Mouse (Mus musculus) heart, postnatal 0 days (tissue): ENCODE results near the gene Hecw2. TPM values are rescaled to one million over a fixed set of nuclear protein-coding genes. Genes with fewer than 3 reads are reported as not detected.

Experiments used
- ATAC-seq: fragments of 200-750 bp; cut with Nextera tagmentation; 2 replicates; pipeline ENCODE4 v1.8.0; 2017; ENCODE audit warnings: low read depth, moderate number of reproducible peaks, moderate library complexity; ENCODE audit not compliant: insufficient read depth
- DNase-seq: peaks from one replicate; pipeline ENCODE4 v3.0.0-alpha.2; 2016; ENCODE audit warnings: low spot score
- H3K27ac ChIP-seq: fragments of 300-500 bp; sonication (generic); 2 replicates; pipeline ENCODE4 v1.5.1; 2014; ENCODE audit warnings: low read depth, mild to moderate bottlenecking
- H3K27me3 ChIP-seq: fragments of 300-500 bp; sonication (generic); 2 replicates; pipeline ENCODE4 v1.6.1; 2014; ENCODE audit warnings: low read length, mixed read lengths; ENCODE audit not compliant: control insufficient read depth, insufficient read depth
- H3K36me3 ChIP-seq: fragments of 300-500 bp; sonication (generic); replicated peaks from 2 replicates; pipeline ENCODE4 v1.6.1; 2014; ENCODE audit warnings: low read length, mixed read lengths; ENCODE audit not compliant: control insufficient read depth, insufficient read depth
- H3K4me1 ChIP-seq: fragments of 300-500 bp; sonication (generic); 2 replicates; pipeline ENCODE4 v1.6.1; 2014; ENCODE audit warnings: antibody characterized with exemption; ENCODE audit not compliant: control insufficient read depth, insufficient read depth
- H3K4me2 ChIP-seq: fragments of 300-500 bp; sonication (generic); 2 replicates; pipeline ENCODE4 v1.6.1; 2014; ENCODE audit warnings: low read depth, mild to moderate bottlenecking, low read length, moderate library complexity
- H3K4me3 ChIP-seq: fragments of 300-500 bp; sonication (generic); 2 replicates; pipeline ENCODE4 v1.5.1; 2014; ENCODE audit warnings: low read depth, low read length
- H3K9ac ChIP-seq: fragments of 300-500 bp; sonication (generic); replicated peaks from 2 replicates; pipeline ENCODE4 v1.6.1; 2014; ENCODE audit warnings: low read depth, low read length, mixed read lengths
- H3K9me3 ChIP-seq: fragments of 300-500 bp; sonication (generic); replicated peaks from 2 replicates; pipeline ENCODE4 v1.6.1; 2016; ENCODE audit warnings: low read length; ENCODE audit not compliant: control insufficient read depth
- CTCF ChIP-seq: IDR thresholded peaks from 2 replicates; pipeline ENCODE4 v1.5.1; 2016; ENCODE audit warnings: antibody characterized with exemption, control low read depth, low read depth
- EP300 ChIP-seq: IDR thresholded peaks from 2 replicates; pipeline ENCODE4 v1.6.1; 2016; ENCODE audit warnings: antibody characterized with exemption, low read depth
- WGBS: fragments of 180-500 bp; shearing (Covaris S2); extraction: QIAGEN DNeasy Blood & Tissue Kit; methylation state at CpG from one replicate; pipeline ENCODE4 v1.1.7; 2014; 5-methylcytosine and 5-hydroxymethylcytosine counted together
- polyA plus RNA-seq: library from polyadenylated mRNA; unstranded; fragments of >200 nt; fragmentation: Nextera tagmentation; extraction: Ambion mirVana; gene quantifications from 2 replicates; pipeline ENCODE4 v1.2.1, GENCODE M21; 2015
- total RNA-seq: library from RNA; depleted of rRNA; stranded (reverse); fragments of >200 nt; gene quantifications from 2 replicates; pipeline ENCODE4 v1.2.3, GENCODE M21; 2014; ENCODE audit warnings: low replicate concordance

Hecw2 gene
- total and polyA plus RNA-seq, 2 experiments from 2014 or later: 3.6 to 9.0 TPM

- Histone ChIP-seq H3K9me3 (no peaks in the 10 kb centered on the region), H3K27ac (no peak overlapping the region), H3K36me3 (peaks cover 10% of the 10 kb centered on the region; the same call in 1 of the 2 replicates), H3K9ac (no peak overlapping the region), H3K27me3 (no peaks in the 10 kb centered on the region), H3K4me2 (no peak overlapping the region), H3K4me3 (no peak overlapping the region), H3K4me1 (no peaks in the 10 kb centered on the region)
- DNase-seq (no peak), ATAC-seq (no peak)
- WGBS: 86% methylated on average over 4 of the region's 4 CpGs
- TF ChIP-seq CTCF (no peak), EP300 (no peak)
Measured at GRCm38 (mm10) chr1:53811919-53812318, 383.0 kb downstream of the Hecw2 start.

GRCm38 (mm10) chr1:53808229-53808628 is 386.7 kb downstream of the Hecw2 start:
- no peak overlapping the region for H3K27ac ChIP-seq
- H3K9me3 ChIP-seq: no peaks in the 10 kb centered on the region
- peaks cover 10% of the 10 kb centered on the region; the same call in 1 of the 2 replicates for H3K36me3 ChIP-seq
- H3K9ac ChIP-seq: no peak overlapping the region
- H3K27me3 ChIP-seq: no peaks in the 10 kb centered on the region
- no peak overlapping the region for H3K4me3 ChIP-seq
- TF ChIP-seq CTCF (no peak), EP300 (no peak)
- H3K4me2 ChIP-seq: no peak overlapping the region
- no peaks in the 10 kb centered on the region for H3K4me1 ChIP-seq
- DNase-seq (no peak), ATAC-seq (no peak)
- 72% methylated on average over 2 of the region's 2 CpGs for WGBS

GRCm38 (mm10) chr1:53797811-53798210 is 397.2 kb downstream of the Hecw2 start:
- ATAC-seq (no peak), DNase-seq (no peak)
- H3K4me2 ChIP-seq: no peak overlapping the region
- no peak overlapping the region for H3K27ac ChIP-seq
- no peak overlapping the region for H3K4me3 ChIP-seq
- no peak for TF ChIP-seq CTCF
- no peak for TF ChIP-seq EP300
- no peak overlapping the region for H3K9ac ChIP-seq
- H3K36me3 ChIP-seq: no peaks in the 10 kb centered on the region
- no peaks in the 10 kb centered on the region for H3K9me3 ChIP-seq
- H3K4me1 ChIP-seq: 0 out of 2 replicates have a peak, but pooled peaks cover 11% of the 10 kb centered on the region
- H3K27me3 ChIP-seq: no peaks in the 10 kb centered on the region
- 53% methylated on average over 3 of the region's 3 CpGs for WGBS

GRCm38 (mm10) chr1:53797074-53797473 is 397.9 kb downstream of the Hecw2 start:
- TF ChIP-seq CTCF: no peak
- no peak for TF ChIP-seq EP300
- no peak overlapping the region for H3K4me2 ChIP-seq

GRCm38 (mm10) chr1:53796271-53796670 is 398.7 kb downstream of the Hecw2 start:
- no peak for ATAC-seq
- no peak overlapping the region for H3K9ac ChIP-seq
- H3K4me2 ChIP-seq: no peak overlapping the region
- H3K27me3 ChIP-seq: no peaks in the 10 kb centered on the region
- 0 out of 2 replicates have a peak, but pooled peaks cover 11% of the 10 kb centered on the region for H3K4me1 ChIP-seq
- no peak for DNase-seq
- H3K4me3 ChIP-seq: no peak overlapping the region
- TF ChIP-seq EP300: no peak
- TF ChIP-seq CTCF: no peak
- WGBS: 92% methylated on average over 6 of the region's 6 CpGs
- no peaks in the 10 kb centered on the region for H3K9me3 ChIP-seq
- H3K36me3 ChIP-seq: no peaks in the 10 kb centered on the region
- H3K27ac ChIP-seq: no peak overlapping the region

More at GRCm38 (mm10) chr1:53797074-53797473, 397.9 kb downstream of the Hecw2 start:
- H3K27ac ChIP-seq: no peak overlapping the region
- H3K36me3 ChIP-seq: no peaks in the 10 kb centered on the region
- WGBS: 34% methylated on average over 5 of the region's 5 CpGs
- H3K9me3 ChIP-seq: no peaks in the 10 kb centered on the region
- H3K27me3 ChIP-seq: no peaks in the 10 kb centered on the region
- no peak overlapping the region for H3K4me3 ChIP-seq
- no peak for DNase-seq
- no peak for ATAC-seq
- H3K4me1 ChIP-seq: 0 out of 2 replicates have a peak, but pooled peaks cover 11% of the 10 kb centered on the region
- H3K9ac ChIP-seq: no peak overlapping the region

GRCm38 (mm10) chr1:53795591-53795990 is 399.4 kb downstream of the Hecw2 start:
- ATAC-seq (no peak), DNase-seq (no peak)
- Histone ChIP-seq H3K27me3 (no peaks in the 10 kb centered on the region), H3K4me2 (no peak overlapping the region), H3K36me3 (no peaks in the 10 kb centered on the region), H3K9me3 (no peaks in the 10 kb centered on the region), H3K27ac (no peak overlapping the region), H3K9ac (no peak overlapping the region), H3K4me1 (0 out of 2 replicates have a peak, but pooled peaks cover 11% of the 10 kb centered on the region), H3K4me3 (no peak overlapping the region)
- 74% methylated on average over 4 of the region's 4 CpGs for WGBS
- no peak for TF ChIP-seq CTCF
- TF ChIP-seq EP300: no peak
